Mouse (Mus musculus): ENCODE measurements around the gene Tmbim6. TPM values are rescaled to one million over a fixed set of nuclear protein-coding genes. Genes with fewer than 3 reads are reported as not detected.
"Not testable (repeated sequence)": the region's sequence is repeated elsewhere in the genome, so short reads cannot be mapped to it uniquely, and the experiment has no call there.

Gene Tmbim6
- polyA plus RNA-seq, 1 experiment from 2014 or later: 359 TPM

DNA sequence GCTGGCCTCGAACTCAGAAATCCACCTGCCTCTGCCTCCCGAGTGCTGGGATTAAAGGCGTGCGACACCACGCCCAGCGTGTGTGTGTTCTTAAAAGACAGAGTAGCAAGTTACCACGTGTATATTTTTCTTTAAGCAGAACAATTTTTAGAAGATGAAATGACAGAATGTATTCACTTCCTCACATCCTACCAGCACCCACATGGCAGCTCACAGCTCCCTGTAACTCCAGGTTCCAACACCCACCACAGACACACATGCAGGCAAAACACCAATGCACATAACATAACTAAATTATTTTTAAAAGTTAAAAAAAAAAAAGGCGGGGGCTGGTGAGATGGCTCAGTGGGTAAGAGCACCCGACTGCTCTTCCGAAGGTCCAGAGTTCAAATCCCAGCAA is 53.5 kb downstream of the Tmbim6 start:
- WGBS (ENCODE audit: insufficient replicate concordance): 84% methylated on average over 10 of the region's 10 CpGs
- H3K36me3 ChIP-seq (ENCODE audit: control insufficient read depth, insufficient read depth); H3K4me3 ChIP-seq (ENCODE audit: low read depth, low read length); H3K9me3 ChIP-seq (replicated peaks; ENCODE audit: control insufficient read depth, low read length); H3K4me2 ChIP-seq (ENCODE audit: low read depth, low read length); H3K27me3 ChIP-seq (ENCODE audit: control insufficient read depth, insufficient read depth, low read depth, low read length); ATAC-seq (ENCODE audit: low read depth); H3K27ac ChIP-seq (ENCODE audit: low read length); H3K9ac ChIP-seq (ENCODE audit: low read depth, low read length): not testable (repeated sequence)
- peaks cover 20% of the 10 kb centered on the region for H3K4me1 ChIP-seq (ENCODE audit: control insufficient read depth, low read depth, low read length)

DNA sequence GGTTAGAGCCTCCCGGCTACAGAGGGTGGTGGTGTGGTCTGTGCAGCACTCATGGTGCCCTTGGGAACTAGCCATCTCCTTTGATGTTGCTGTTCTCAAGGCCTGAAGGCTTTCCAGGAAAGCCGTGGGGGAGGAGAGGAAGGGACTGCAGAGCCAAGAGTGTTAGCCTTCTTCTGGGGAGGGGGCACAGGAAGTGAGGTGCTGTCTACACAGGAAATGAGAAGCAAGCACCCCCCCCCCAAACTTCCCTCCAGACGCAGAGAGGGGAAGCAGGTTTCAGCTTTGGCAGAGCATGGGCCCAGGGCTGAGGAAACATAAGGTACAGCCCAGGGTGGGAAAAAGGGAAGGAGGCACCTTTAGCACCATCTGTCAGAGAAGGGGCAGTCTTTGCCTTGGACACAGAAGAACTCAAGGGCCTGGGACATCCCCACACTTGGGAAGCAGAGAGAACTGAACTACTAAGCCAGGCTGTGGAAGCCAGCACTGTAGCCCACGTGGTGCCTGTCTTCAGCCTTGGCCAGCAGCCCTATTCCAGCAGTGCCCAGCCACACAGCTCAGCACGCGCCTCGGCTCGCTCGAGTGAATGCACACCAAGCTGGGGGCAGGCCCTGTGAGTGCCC is 56.6 kb downstream of the Tmbim6 start:
- peak overlapping the region; percentile 31; the same call in 1 of the 2 replicates for H3K4me2 ChIP-seq (ENCODE audit: low read depth, low read length)
- H3K9ac ChIP-seq (ENCODE audit: low read depth, low read length): no peak overlapping the region

DNA sequence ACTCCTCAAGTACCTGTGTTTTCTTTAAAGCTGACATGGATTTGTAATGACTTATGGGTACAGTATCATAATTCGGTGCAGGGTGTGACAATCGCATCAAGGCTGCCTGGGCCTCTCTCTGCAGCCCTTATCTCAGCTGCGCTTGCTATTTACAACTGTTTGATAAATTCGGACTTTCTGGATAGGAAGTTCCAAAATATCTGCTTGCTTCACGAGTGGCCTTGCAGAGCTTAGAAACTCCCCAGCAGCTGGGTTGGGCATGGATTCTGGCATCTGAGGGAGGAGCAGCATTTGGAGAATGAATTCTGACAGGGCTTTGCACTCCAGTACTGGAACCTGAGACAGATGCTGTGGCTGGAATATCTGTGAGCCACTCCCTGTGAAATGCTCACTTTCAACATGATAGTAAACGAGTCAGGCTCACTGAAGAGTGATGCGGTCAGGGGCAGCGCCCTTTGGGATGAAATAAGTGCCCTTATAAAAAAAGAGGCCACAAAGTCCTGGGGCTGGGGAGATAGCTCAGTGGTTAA is 57.1 kb downstream of the Tmbim6 start:
- Histone ChIP-seq H3K4me3 (ENCODE audit: low read depth, low read length) (no peak overlapping the region), H3K4me2 (ENCODE audit: low read depth, low read length) (peak overlapping the region; percentile 31; the same call in 1 of the 2 replicates), H3K9me3 (replicated peaks; ENCODE audit: control insufficient read depth, low read length) (no peaks in the 10 kb centered on the region), H3K4me1 (ENCODE audit: control insufficient read depth, low read depth, low read length) (peaks cover 20% of the 10 kb centered on the region), H3K27ac (ENCODE audit: low read length) (peak overlapping the region; percentile 46; the same call in 1 of the 2 replicates), H3K27me3 (ENCODE audit: control insufficient read depth, insufficient read depth, low read depth, low read length) (no peaks in the 10 kb centered on the region), H3K36me3 (ENCODE audit: control insufficient read depth, insufficient read depth) (no peaks in the 10 kb centered on the region), H3K9ac (ENCODE audit: low read depth, low read length) (no peak overlapping the region)
- WGBS (ENCODE audit: insufficient replicate concordance): 14% methylated on average over 8 of the region's 8 CpGs
- ATAC-seq (ENCODE audit: low read depth): peak; percentile 65

More for the DNA sequence above, 56.6 kb downstream of the Tmbim6 start:
- no peaks in the 10 kb centered on the region for H3K9me3 ChIP-seq (replicated peaks; ENCODE audit: control insufficient read depth, low read length)
- H3K4me1 ChIP-seq (ENCODE audit: control insufficient read depth, low read depth, low read length): peaks cover 20% of the 10 kb centered on the region
- H3K36me3 ChIP-seq (ENCODE audit: control insufficient read depth, insufficient read depth): no peaks in the 10 kb centered on the region
- peak; percentile 45 for ATAC-seq (ENCODE audit: low read depth)
- H3K4me3 ChIP-seq (ENCODE audit: low read depth, low read length): no peak overlapping the region
- WGBS (ENCODE audit: insufficient replicate concordance): 27% methylated on average over 9 of the region's 9 CpGs
- peak overlapping the region; percentile 46; the same call in 1 of the 2 replicates for H3K27ac ChIP-seq (ENCODE audit: low read length)
- no peaks in the 10 kb centered on the region for H3K27me3 ChIP-seq (ENCODE audit: control insufficient read depth, insufficient read depth, low read depth, low read length)

DNA sequence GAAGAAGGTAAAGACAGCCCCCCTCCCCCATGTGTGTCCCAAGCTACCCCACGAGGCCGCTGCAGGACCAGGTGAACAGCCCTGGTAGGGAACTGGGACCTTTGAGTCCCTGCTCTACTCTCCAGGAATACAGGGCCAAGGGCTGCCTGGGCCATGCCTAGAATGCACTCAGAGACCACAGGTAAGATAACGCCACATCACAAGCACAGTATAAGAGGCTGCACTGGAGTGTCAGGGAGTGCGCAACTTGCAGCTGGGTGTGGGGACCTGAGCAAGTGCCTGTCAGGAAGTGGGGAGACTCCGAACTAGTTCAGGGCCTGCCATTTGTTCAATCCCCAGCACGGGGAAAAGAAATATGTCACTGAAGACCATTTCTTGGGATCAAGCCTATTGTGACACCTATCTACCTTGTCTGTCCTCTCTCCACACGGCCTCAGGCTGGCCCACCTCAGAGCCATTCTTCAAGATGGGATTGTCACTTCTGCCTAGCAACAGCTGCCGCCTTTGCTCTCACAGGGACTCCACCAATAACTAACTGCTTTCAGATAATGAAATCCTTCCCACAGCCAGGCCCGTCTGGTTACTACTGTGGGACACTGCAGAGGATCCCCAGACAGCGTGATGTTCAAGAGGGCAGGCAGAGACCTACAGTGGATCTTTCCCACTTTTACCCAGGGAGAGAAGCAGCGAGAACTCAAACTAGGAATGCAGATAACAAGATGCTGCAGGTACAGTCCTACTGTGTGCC is 60.6 kb downstream of the Tmbim6 start:
- no peak overlapping the region for H3K4me3 ChIP-seq (ENCODE audit: low read depth, low read length)
- no peaks in the 10 kb centered on the region for H3K36me3 ChIP-seq (ENCODE audit: control insufficient read depth, insufficient read depth)
- H3K4me2 ChIP-seq (ENCODE audit: low read depth, low read length): no peak overlapping the region
- H3K9ac ChIP-seq (ENCODE audit: low read depth, low read length): no peak overlapping the region
- no peak overlapping the region for H3K27ac ChIP-seq (ENCODE audit: low read length)
- ATAC-seq (ENCODE audit: low read depth): no peak
- no peaks in the 10 kb centered on the region for H3K9me3 ChIP-seq (replicated peaks; ENCODE audit: control insufficient read depth, low read length)
- WGBS (ENCODE audit: insufficient replicate concordance): 65% methylated on average over 11 of the region's 11 CpGs
- H3K4me1 ChIP-seq (ENCODE audit: control insufficient read depth, low read depth, low read length): peaks cover 28% of the 10 kb centered on the region
- H3K27me3 ChIP-seq (ENCODE audit: control insufficient read depth, insufficient read depth, low read depth, low read length): peaks cover 9% of the 10 kb centered on the region

DNA sequence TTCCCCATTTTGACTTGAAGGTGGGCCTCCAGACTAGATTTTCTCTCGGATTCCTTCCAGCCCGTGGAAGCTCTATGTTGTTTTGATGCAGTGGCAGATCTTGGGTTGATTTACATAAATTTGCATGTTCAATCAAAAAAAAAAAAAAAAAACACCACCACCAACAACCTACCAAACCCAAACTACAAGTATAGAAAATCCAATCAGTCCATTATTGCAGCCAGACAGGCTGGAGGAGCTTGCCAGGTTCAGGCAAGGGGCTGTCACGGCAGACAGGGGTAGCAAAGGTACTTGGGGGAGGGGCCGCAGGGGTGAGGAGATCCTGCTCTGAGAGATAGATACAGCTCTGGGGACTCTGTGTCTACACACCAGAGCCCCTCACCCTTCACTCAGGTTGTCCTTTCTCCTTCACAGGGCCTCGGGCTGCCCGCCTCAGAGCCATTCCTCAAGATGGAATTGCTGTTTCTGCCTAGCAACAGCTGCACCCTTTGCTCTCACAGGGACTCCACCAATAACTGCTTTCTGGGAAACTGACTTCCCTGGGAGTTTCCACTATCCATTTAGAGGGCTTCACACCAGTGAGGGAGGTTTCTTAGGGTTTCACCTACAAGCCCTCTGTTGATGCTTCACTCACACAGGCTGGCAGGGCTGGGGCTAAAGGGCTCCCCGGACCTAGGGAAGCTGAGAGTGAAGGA is 62.0 kb downstream of the Tmbim6 start:
- 57% methylated on average over 7 of the region's 7 CpGs for WGBS (ENCODE audit: insufficient replicate concordance)
- Histone ChIP-seq H3K4me2 (ENCODE audit: low read depth, low read length) (no peak overlapping the region), H3K36me3 (ENCODE audit: control insufficient read depth, insufficient read depth) (no peaks in the 10 kb centered on the region), H3K4me3 (ENCODE audit: low read depth, low read length) (no peak overlapping the region), H3K9ac (ENCODE audit: low read depth, low read length) (no peak overlapping the region), H3K27me3 (ENCODE audit: control insufficient read depth, insufficient read depth, low read depth, low read length) (peaks cover 9% of the 10 kb centered on the region), H3K4me1 (ENCODE audit: control insufficient read depth, low read depth, low read length) (peaks cover 20% of the 10 kb centered on the region), H3K9me3 (replicated peaks; ENCODE audit: control insufficient read depth, low read length) (no peaks in the 10 kb centered on the region), H3K27ac (ENCODE audit: low read length) (no peak overlapping the region)
- ATAC-seq (ENCODE audit: low read depth): no peak

DNA sequence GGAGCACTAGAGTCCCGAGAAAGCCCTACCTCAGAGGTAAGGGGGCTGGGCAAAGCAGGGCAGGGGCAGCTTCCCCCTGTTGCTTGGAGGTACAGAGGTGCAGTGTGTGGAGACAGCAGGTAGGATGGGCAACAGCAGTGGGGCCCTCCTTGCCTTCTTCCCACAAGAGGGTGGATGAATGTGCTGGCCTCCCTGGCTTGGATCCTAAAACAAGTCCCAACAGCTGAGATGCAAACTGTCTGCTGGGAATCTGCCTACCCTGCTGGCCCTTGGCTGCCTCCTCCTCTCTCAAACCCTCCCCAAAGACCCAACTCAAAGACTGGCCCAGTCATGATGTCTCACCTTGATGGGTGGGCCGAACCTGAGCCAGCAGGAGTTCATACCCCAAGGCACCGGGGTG is 62.7 kb downstream of the Tmbim6 start:
- no peak overlapping the region for H3K4me2 ChIP-seq (ENCODE audit: low read depth, low read length)
- H3K9ac ChIP-seq (ENCODE audit: low read depth, low read length): no peak overlapping the region
- 66% methylated on average over 3 of the region's 3 CpGs for WGBS (ENCODE audit: insufficient replicate concordance)
- no peak overlapping the region for H3K27ac ChIP-seq (ENCODE audit: low read length)
- no peak overlapping the region for H3K4me3 ChIP-seq (ENCODE audit: low read depth, low read length)
- no peaks in the 10 kb centered on the region for H3K36me3 ChIP-seq (ENCODE audit: control insufficient read depth, insufficient read depth)
- peaks cover 14% of the 10 kb centered on the region for H3K4me1 ChIP-seq (ENCODE audit: control insufficient read depth, low read depth, low read length)
- H3K27me3 ChIP-seq (ENCODE audit: control insufficient read depth, insufficient read depth, low read depth, low read length): peaks cover 9% of the 10 kb centered on the region
- no peak for ATAC-seq (ENCODE audit: low read depth)
- H3K9me3 ChIP-seq (replicated peaks; ENCODE audit: control insufficient read depth, low read length): no peaks in the 10 kb centered on the region

DNA sequence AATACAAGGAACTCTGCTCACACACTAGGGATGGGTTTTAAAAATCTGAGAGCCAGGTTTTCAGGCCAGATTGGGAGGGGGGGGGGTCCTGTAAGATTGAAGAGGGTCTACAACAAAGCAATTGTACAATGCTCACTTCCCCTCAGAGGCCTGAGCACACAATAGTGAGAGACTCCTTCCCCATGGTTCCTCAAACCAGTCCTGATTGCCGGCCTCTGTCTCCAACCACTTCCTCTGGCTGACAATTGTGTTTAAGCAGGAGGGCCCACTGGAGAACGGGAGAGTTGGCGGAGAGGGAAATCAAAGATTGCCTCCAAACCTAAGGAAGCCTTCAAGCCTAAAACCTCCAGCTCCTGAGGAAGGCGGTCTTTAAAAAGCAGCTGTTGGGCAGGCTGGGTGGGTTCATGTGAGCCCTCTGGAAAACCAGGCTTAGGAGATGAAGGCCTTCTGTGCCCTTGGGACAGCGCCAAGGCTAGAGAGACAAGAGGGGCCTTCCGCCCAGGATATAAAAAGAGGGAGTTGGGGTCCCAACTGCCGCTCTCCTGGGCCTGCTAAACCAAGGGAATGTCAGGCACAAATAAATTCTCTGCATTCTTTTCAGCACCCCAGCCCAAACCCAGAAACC is 63.8 kb downstream of the Tmbim6 start:
- 26% methylated on average over 7 of the region's 7 CpGs for WGBS (ENCODE audit: insufficient replicate concordance)
- no peak for ATAC-seq (ENCODE audit: low read depth)

DNA sequence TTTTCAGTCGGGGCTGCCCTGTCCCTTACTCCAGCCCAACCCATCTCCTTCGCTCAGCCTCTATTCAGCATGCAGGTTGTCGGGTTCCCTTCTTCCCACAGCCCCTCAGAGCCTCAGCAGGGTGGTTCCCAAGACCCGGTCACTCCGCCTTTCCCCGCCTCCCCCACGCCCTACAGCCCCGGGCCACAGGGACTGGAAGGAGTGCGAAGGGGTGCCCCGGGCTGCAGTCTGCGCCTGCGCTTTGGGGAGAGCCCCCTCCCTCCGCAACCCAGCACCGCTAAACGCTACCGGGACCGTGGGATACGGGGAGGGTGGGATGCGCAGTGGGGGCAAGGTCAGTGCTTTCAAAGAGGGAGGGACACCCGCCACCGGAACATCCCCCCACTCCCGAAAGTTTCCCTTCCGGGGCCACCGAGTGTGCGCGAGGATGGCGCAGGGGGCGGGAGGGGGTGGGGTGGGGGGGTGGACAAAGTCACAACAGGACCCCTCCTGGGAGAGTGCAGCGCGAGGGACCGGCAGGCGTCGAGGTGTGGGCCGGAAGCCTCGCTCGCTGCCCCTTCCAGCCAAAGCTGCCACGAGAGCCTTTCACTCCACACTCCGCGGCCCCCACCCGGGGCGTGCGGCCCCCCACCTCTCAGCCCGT is 64.4 kb downstream of the Tmbim6 start:
- H3K4me2 ChIP-seq (ENCODE audit: low read depth, low read length): peak overlapping the region; percentile 88
- 1% methylated on average over 40 of the region's 43 CpGs for WGBS (ENCODE audit: insufficient replicate concordance)

More for the DNA sequence above, 63.8 kb downstream of the Tmbim6 start:
- H3K9ac ChIP-seq (ENCODE audit: low read depth, low read length): no peak overlapping the region
- peaks cover 11% of the 10 kb centered on the region for H3K4me1 ChIP-seq (ENCODE audit: control insufficient read depth, low read depth, low read length)
- H3K9me3 ChIP-seq (replicated peaks; ENCODE audit: control insufficient read depth, low read length): no peaks in the 10 kb centered on the region
- peak overlapping the region; percentile 88 for H3K4me2 ChIP-seq (ENCODE audit: low read depth, low read length)
- H3K36me3 ChIP-seq (ENCODE audit: control insufficient read depth, insufficient read depth): no peaks in the 10 kb centered on the region
- no peak overlapping the region; the same call in 1 of the 2 replicates for H3K27ac ChIP-seq (ENCODE audit: low read length)
- peaks cover 9% of the 10 kb centered on the region for H3K27me3 ChIP-seq (ENCODE audit: control insufficient read depth, insufficient read depth, low read depth, low read length)
- H3K4me3 ChIP-seq (ENCODE audit: low read depth, low read length): peak overlapping the region; percentile 67

More for the DNA sequence above, 64.4 kb downstream of the Tmbim6 start:
- peaks cover 9% of the 10 kb centered on the region for H3K27me3 ChIP-seq (ENCODE audit: control insufficient read depth, insufficient read depth, low read depth, low read length)
- H3K4me1 ChIP-seq (ENCODE audit: control insufficient read depth, low read depth, low read length): peaks cover 11% of the 10 kb centered on the region
- no peaks in the 10 kb centered on the region for H3K36me3 ChIP-seq (ENCODE audit: control insufficient read depth, insufficient read depth)
- H3K9ac ChIP-seq (ENCODE audit: low read depth, low read length): peak overlapping the region; percentile 44; the same call in 1 of the 2 replicates
- no peak overlapping the region; the same call in 1 of the 2 replicates for H3K27ac ChIP-seq (ENCODE audit: low read length)
- H3K9me3 ChIP-seq (replicated peaks; ENCODE audit: control insufficient read depth, low read length): no peaks in the 10 kb centered on the region
- H3K4me3 ChIP-seq (ENCODE audit: low read depth, low read length): peak overlapping the region; percentile 67
- peak; percentile 23 for ATAC-seq (ENCODE audit: low read depth)
